Mouse (Mus musculus): ENCODE data around the gene Zcchc24.

DNA sequence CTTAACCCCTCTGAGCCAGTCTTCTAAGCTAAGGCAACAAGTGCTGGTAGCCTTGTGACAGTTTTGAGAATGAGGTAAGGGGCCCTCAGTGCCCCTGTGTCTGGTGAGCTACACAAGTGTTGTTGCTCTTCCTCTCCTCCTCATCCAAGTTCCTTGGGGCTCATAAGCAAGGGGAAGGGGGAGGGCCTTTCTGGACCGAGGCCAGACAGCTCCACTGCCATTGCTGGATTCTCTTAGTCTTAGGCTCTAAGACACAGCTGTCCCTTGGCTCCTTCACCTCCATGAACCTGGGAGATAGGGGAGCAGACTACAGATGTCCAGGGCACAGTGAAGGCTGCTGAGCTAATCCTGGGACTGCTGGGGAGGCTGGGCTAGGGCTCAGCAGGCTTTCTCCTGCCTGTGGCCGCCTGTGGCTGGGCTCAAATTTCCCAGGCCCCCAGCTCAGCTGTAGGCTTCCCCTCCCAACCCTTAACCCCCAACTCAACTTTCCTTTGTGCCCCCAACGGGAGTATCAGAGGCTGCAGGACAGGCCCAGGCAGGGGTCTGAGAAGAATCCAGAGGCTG, 34.5 kb upstream of the Zcchc24 start:
- no peak for TF ChIP-seq POLR2A (IDR thresholded peaks at IDR 0.05; ENCODE audit: insufficient read length, low read depth)
- peak in 1 of 3 experiments; percentile 26 for TF ChIP-seq MYOG (IDR thresholded peaks at IDR 0.05; ENCODE audit: control insufficient read depth in 1 of 3, insufficient read depth in 1 of 3, insufficient read length in 2 of 3, low read depth in 2 of 3)
- TF ChIP-seq CEBPB (IDR thresholded peaks at IDR 0.05; ENCODE audit: insufficient read depth, poor library complexity, severe bottlenecking), result no peak
- no peak for TF ChIP-seq TCF3 (IDR thresholded peaks at IDR 0.05; ENCODE audit: insufficient read length, low read depth)
- TF ChIP-seq TCF12 (IDR thresholded peaks at IDR 0.05; ENCODE audit: insufficient read depth, poor library complexity, severe bottlenecking), result no peak
- TF ChIP-seq MAX (IDR thresholded peaks at IDR 0.05; ENCODE audit: low read depth), result no peak
- TF ChIP-seq USF1 (IDR thresholded peaks at IDR 0.05; ENCODE audit: low read depth), result no peak
- no peak for TF ChIP-seq MYOD1 (IDR thresholded peaks at IDR 0.05; ENCODE audit: control insufficient read depth in 1 of 3, insufficient read length in 2 of 3, low read depth in 2 of 3)
- no peak for TF ChIP-seq POLR2AphosphoS2 (IDR thresholded peaks at IDR 0.05; ENCODE audit: insufficient read length, low read depth)
- no peak for TF ChIP-seq REST (IDR thresholded peaks at IDR 0.05; ENCODE audit: insufficient read depth, insufficient read length)
